Mouse (Mus musculus) telencephalon, adult 2 months (tissue): ENCODE measurements around the gene Flnc.

Source experiments
- DNase-seq: peaks from one replicate; pipeline ENCODE4 v3.0.0-alpha.2; 2011; ENCODE audit warnings: low read depth, low spot score

Flnc gene

DNA sequence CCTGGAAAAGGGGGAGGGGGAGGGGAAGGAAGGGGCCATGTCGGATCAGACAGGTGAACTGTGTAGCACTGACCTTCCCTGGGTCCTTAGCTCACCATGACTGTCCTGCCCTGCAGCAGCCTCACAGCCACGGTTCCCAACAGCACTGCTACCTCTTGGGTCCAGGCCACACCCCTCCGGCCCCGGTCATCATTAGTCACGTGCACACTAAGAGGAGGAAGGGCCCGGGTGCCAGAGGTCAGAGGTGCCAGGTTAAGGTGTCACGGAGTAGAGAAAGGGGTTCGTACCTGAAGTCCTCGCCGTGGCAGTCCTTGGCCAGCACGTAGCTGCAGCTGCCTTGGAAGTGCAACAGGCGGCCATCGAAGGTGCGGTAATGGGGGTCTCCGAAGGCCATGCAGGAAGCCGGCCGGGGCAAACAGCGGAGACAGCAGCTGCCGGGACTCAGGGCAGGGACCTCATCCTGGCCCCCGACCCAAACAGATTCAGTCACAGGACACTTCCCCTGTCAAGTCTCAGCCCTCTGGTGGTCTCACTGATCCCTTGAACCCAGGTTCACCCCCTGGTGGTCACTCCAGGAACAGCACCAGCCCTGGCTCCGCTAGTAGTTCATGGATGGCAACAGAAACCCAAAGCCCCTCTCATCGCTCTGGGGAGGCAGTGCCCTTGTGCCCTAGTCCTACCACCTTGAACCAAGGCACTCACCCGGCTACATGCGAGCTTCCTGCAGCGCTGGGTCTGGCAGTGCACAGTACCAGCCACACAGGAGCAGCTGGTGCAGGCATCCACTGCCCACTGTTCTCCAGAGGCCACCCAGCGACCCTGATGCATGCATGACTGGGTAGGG is 51.9 kb downstream of the Flnc start:
- DNase-seq = no peak

- DNase-seq = no peak
Observed at GRCm38 (mm10) chr6:29485951-29486350, 52.9 kb downstream of the Flnc start.

DNA sequence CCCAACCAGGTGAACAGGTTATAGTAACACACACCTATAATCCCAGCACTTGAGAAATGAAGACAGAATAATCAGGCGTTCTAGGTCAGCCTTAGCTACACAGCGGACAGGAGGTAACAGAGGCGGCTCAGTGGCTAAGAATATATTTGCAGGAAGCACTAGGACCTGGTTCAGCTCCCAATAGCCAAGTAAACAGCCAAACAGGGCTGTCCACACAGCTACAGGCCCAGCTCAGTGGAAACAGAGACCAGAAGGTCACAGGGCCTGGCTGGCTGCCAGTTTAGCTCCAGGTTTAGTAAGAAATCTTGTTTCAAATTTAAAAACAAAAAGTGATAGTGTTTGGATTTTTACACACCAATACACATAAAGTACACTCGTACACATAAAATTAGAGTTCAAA is 61.0 kb downstream of the Flnc start:
- no peak for DNase-seq

- no peak for DNase-seq
Observed at GRCm38 (mm10) chr6:29496270-29496669, 63.2 kb downstream of the Flnc start.

- DNase-seq = no peak
Observed at GRCm38 (mm10) chr6:29497791-29498190, 64.7 kb downstream of the Flnc start.

DNA sequence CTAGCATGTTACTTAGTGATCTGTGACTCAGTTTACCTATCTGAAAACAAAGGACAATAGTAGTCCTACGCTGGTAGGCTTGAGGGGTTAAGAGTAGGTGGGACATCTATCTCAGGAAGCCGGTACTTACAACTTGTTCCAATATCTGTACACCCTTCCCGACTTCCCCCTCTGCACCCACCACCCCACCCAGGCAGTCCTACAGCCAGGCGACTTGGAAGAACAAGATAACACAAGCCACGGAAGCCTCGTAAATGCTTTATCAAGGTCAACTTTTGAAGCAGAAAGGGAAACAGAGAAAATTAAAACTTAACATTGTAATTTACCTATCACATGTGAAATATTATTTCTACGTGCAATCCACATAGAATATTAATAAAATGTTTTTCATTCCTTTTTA is 67.1 kb downstream of the Flnc start:
- no peak for DNase-seq

GRCm38 (mm10) chr6:29500810-29501209 is 67.8 kb downstream of the Flnc start:
- no peak for DNase-seq

DNA sequence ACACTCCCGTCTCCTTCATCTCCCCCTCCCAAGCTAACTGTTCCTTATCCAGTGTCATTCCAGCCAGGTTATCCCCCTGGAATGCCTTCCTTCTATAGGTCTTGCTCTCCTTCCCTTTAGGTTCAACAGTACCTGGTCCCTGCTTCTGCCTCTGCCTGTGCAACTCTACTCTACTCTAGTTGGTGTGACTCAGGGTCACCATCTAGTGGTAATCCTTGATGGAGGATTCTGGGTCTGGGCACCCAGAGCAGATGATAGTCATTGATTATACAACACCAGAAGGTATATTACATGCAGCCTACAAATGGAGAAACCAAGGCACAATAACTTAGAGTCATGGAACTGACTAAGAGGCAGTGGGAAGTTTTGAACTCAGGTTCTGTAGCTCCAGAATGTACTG is 68.5 kb downstream of the Flnc start:
- DNase-seq = no peak

DNA sequence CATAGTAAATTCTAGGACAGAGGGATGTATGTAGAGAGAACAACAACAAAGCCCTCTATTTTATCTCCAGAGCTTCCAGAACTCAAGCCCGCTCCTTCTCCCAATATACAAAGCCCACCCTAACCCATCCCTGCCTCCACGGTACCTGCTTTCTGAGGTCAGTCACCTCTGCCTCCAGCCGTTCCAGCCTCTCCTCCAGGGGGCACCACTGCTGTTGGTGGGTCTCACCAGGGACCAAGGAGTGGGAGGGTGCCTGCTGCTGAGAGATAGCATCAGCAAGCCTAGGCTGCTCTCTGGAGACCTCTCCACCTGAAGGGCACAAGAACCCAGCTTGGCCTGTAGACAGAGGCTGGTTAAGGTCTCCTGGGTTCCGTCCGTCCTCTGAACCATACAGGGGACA is 72.4 kb downstream of the Flnc start:
- no peak for DNase-seq

GRCm38 (mm10) chr6:29506834-29507233 is 73.8 kb downstream of the Flnc start:
- DNase-seq = no peak

- no peak for DNase-seq
Observed at GRCm38 (mm10) chr6:29507447-29508309, 74.6 kb downstream of the Flnc start, which contains the start of gene Kcp. Gene Kcp, minus strand, starts transcription at chr6:29507952.

GRCm38 (mm10) chr6:29509086-29509485 is 76.0 kb downstream of the Flnc start:
- no peak for DNase-seq
